Mouse (Mus musculus) midbrain, postnatal 0 days (tissue): ENCODE measurements around the gene Dusp15. TPM values are rescaled to one million over a fixed set of nuclear protein-coding genes. Genes with fewer than 3 reads are reported as not detected.

Experiments used
- ATAC-seq: fragments of 200-750 bp; cut with Nextera tagmentation; 2 replicates; pipeline ENCODE4 v1.8.0; 2017; ENCODE audit warnings: moderate number of reproducible peaks, mild to moderate bottlenecking, moderate TSS enrichment, moderate library complexity; ENCODE audit not compliant: low FRiP score
- DNase-seq: peaks from one replicate; pipeline ENCODE4 v3.0.0-alpha.2; 2015; ENCODE audit warnings: low spot score
- H3K27ac ChIP-seq: fragments of 300-500 bp; sonication (generic); 2 replicates; pipeline ENCODE4 v1.5.1; 2014; ENCODE audit warnings: low read depth, mild to moderate bottlenecking, low read length, mixed read lengths
- H3K27me3 ChIP-seq: fragments of 300-500 bp; sonication (generic); 2 replicates; pipeline ENCODE4 v1.6.1; 2014; ENCODE audit warnings: low read length, control low read depth, mixed read lengths; ENCODE audit not compliant: insufficient read depth
- H3K36me3 ChIP-seq: fragments of 300-500 bp; sonication (generic); 2 replicates; pipeline ENCODE4 v1.6.1; 2014; ENCODE audit warnings: low read length, control low read depth, mixed read lengths; ENCODE audit not compliant: insufficient read depth
- H3K4me1 ChIP-seq: fragments of 300-500 bp; sonication (generic); 2 replicates; pipeline ENCODE4 v1.6.1; 2014; ENCODE audit warnings: mild to moderate bottlenecking, control low read depth, antibody characterized with exemption, low read length, mixed read lengths; ENCODE audit not compliant: insufficient read depth
- H3K4me2 ChIP-seq: fragments of 300-500 bp; sonication (generic); 2 replicates; pipeline ENCODE4 v1.6.1; 2014; ENCODE audit warnings: low read depth, mild to moderate bottlenecking, low read length, mixed read lengths; ENCODE audit not compliant: poor library complexity, severe bottlenecking
- H3K4me3 ChIP-seq: fragments of 300-500 bp; sonication (generic); 2 replicates; pipeline ENCODE4 v1.5.1; 2014; ENCODE audit warnings: low read depth, mild to moderate bottlenecking, low read length, moderate library complexity
- H3K9ac ChIP-seq: fragments of 300-500 bp; sonication (generic); replicated peaks from 2 replicates; pipeline ENCODE4 v1.6.1; 2014; ENCODE audit warnings: mild to moderate bottlenecking, low read length, moderate library complexity, mixed read lengths; ENCODE audit not compliant: poor library complexity, severe bottlenecking
- H3K9me3 ChIP-seq: fragments of 300-500 bp; sonication (generic); 2 replicates; pipeline ENCODE4 v1.6.1; 2016; ENCODE audit warnings: low read length, control low read depth
- CTCF ChIP-seq: IDR thresholded peaks from 2 replicates; pipeline ENCODE4 v1.5.1; 2016; ENCODE audit warnings: antibody characterized with exemption, mild to moderate bottlenecking
- WGBS: fragments of 180-500 bp; shearing (Covaris S2); extraction: QIAGEN DNeasy Blood & Tissue Kit; methylation state at CpG from one replicate; pipeline ENCODE4 v1.1.7; 2014; 5-methylcytosine and 5-hydroxymethylcytosine counted together
- polyA plus RNA-seq: library from polyadenylated mRNA; unstranded; fragments of >200 nt; fragmentation: Nextera tagmentation; extraction: Ambion mirVana; gene quantifications from 2 replicates; pipeline ENCODE4 v1.2.1, GENCODE M21; 2015
- total RNA-seq: library from RNA; depleted of rRNA; stranded (reverse); fragments of >200 nt; gene quantifications from 2 replicates; pipeline ENCODE4 v1.2.3, GENCODE M21; 2014; rRNA removed

Dusp15 gene
- total and polyA plus RNA-seq, 2 experiments from 2014 or later = 24.6 to 44.9 TPM

- TF ChIP-seq CTCF = no peak
- no peak for ATAC-seq
Measured at GRCm38 (mm10) chr2:152899011-152899410, 52.5 kb downstream of the Dusp15 start.

GRCm38 (mm10) chr2:152896926-152897325 lies 54.6 kb downstream of the Dusp15 start:
- H3K9me3 ChIP-seq = no peaks in the 10 kb centered on the region
- WGBS = 86% methylated on average over 3 of the region's 3 CpGs
- H3K9ac ChIP-seq = no peak overlapping the region
- H3K4me2 ChIP-seq = no peak overlapping the region
- H3K27me3 ChIP-seq = no peaks in the 10 kb centered on the region
- H3K27ac ChIP-seq = no peak overlapping the region
- H3K36me3 ChIP-seq = no peaks in the 10 kb centered on the region
- H3K4me3 ChIP-seq = no peak overlapping the region
- ATAC-seq (no peak), DNase-seq (no peak)
- TF ChIP-seq CTCF = no peak
- no peaks in the 10 kb centered on the region for H3K4me1 ChIP-seq

More at GRCm38 (mm10) chr2:152899011-152899410, 52.5 kb downstream of the Dusp15 start:
- Histone ChIP-seq H3K4me1 (no peaks in the 10 kb centered on the region), H3K27me3 (no peaks in the 10 kb centered on the region), H3K36me3 (no peaks in the 10 kb centered on the region), H3K27ac (no peak overlapping the region), H3K4me2 (no peak overlapping the region), H3K9me3 (no peaks in the 10 kb centered on the region), H3K9ac (no peak overlapping the region), H3K4me3 (no peak overlapping the region)
- WGBS = 79% methylated on average over 6 of the region's 6 CpGs
- DNase-seq = no peak

GRCm38 (mm10) chr2:152895834-152896233 lies 55.7 kb downstream of the Dusp15 start:
- H3K27me3 ChIP-seq = no peaks in the 10 kb centered on the region
- H3K4me1 ChIP-seq = no peaks in the 10 kb centered on the region
- no peak overlapping the region for H3K4me3 ChIP-seq
- no peaks in the 10 kb centered on the region for H3K9me3 ChIP-seq
- H3K36me3 ChIP-seq = no peaks in the 10 kb centered on the region
- H3K4me2 ChIP-seq = no peak overlapping the region
- DNase-seq (no peak), ATAC-seq (no peak)
- 88% methylated on average over 9 of the region's 9 CpGs for WGBS
- TF ChIP-seq CTCF = no peak
- H3K27ac ChIP-seq = no peak overlapping the region
- H3K9ac ChIP-seq = no peak overlapping the region

Other genes with a start within 250 kb of the Dusp15 start
- gene Id1, start 215.4 kb downstream of the Dusp15 start, total RNA-seq = 69.6 and 71.7 TPM in 2 replicates
- 52.6 and 58.3 TPM in 2 replicates for gene Id1, start 215.4 kb downstream of the Dusp15 start, polyA plus RNA-seq
- 2.0 and 6.8 TPM in 2 replicates for gene Cox4i2, start 197.5 kb downstream of the Dusp15 start, total RNA-seq
- gene Cox4i2, start 197.5 kb downstream of the Dusp15 start, polyA plus RNA-seq = 3.3 and 4.5 TPM in 2 replicates
- gene Bcl2l1, start 120.0 kb downstream of the Dusp15 start, total RNA-seq = 124 and 133 TPM in 2 replicates
- 150 and 158 TPM in 2 replicates for gene Bcl2l1, start 120.0 kb downstream of the Dusp15 start, polyA plus RNA-seq
- 4.2 and 4.7 TPM in 2 replicates for gene Tpx2, start 103.7 kb downstream of the Dusp15 start, total RNA-seq
- gene Tpx2, start 103.7 kb downstream of the Dusp15 start, polyA plus RNA-seq = 4.6 and 4.8 TPM in 2 replicates
- 0.16 TPM in 1 of 2 replicates, not detected in the other for gene Mylk2, start 40.3 kb downstream of the Dusp15 start, total RNA-seq
- 0.05 TPM in 1 of 2 replicates, not detected in the other for gene Mylk2, start 40.3 kb downstream of the Dusp15 start, polyA plus RNA-seq
- 4.0 and 6.8 TPM in 2 replicates for gene Foxs1, start 18.5 kb downstream of the Dusp15 start, total RNA-seq
- gene Foxs1, start 18.5 kb downstream of the Dusp15 start, polyA plus RNA-seq = 2.4 and 3.3 TPM in 2 replicates
- 4.9 and 7.8 TPM in 2 replicates for gene Ttll9, start 10.8 kb upstream of the Dusp15 start, total RNA-seq
- 7.6 and 7.9 TPM in 2 replicates for gene Ttll9, start 10.8 kb upstream of the Dusp15 start, polyA plus RNA-seq
- 54.5 and 60.7 TPM in 2 replicates for gene Pdrg1, start 63.7 kb upstream of the Dusp15 start, total RNA-seq
- gene Pdrg1, start 63.7 kb upstream of the Dusp15 start, polyA plus RNA-seq = 240 and 249 TPM in 2 replicates
- gene Xkr7, start 80.2 kb upstream of the Dusp15 start, total RNA-seq = 34.0 and 35.5 TPM in 2 replicates
- 1.1 and 1.4 TPM in 2 replicates for gene Xkr7, start 80.2 kb upstream of the Dusp15 start, polyA plus RNA-seq
- 4.5 and 7.0 TPM in 2 replicates for gene Ccm2l, start 114.3 kb upstream of the Dusp15 start, total RNA-seq
- gene Ccm2l, start 114.3 kb upstream of the Dusp15 start, polyA plus RNA-seq = 1.1 and 1.3 TPM in 2 replicates
- 11.7 and 13.7 TPM in 2 replicates for gene Hck, start 156.8 kb upstream of the Dusp15 start, total RNA-seq
- 8.7 and 9.6 TPM in 2 replicates for gene Hck, start 156.8 kb upstream of the Dusp15 start, polyA plus RNA-seq
- 61.9 and 64.5 TPM in 2 replicates for gene Tm9sf4, start 209.6 kb upstream of the Dusp15 start, total RNA-seq
- gene Tm9sf4, start 209.6 kb upstream of the Dusp15 start, polyA plus RNA-seq = 72.2 and 84.2 TPM in 2 replicates